Mouse (Mus musculus): ENCODE results near the gene Snap91. TPM values are rescaled to one million over a fixed set of nuclear protein-coding genes. Genes with fewer than 3 reads are reported as not detected.

Snap91 gene
- polyA plus RNA-seq, 1 experiment: 0.53 TPM

DNA sequence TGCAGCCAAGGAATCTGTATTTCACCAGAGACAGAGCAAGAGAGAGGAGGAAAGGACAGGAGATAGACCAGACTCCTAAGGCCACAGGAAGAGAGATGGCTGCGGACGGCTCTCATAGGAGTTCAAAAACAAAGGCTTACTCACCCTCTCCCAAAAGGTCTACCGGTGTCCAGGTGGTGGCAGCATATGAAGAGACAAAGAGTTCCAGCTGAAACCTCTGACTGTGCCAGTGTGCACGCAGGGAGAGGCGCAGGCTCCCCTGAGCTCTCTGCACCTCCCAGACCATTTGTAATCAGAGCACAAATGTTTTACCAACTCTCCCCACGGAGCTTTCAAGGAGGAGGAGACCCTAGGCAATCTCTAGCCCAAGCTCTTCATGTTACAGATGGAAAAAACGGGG lies 81.8 kb downstream of the Snap91 start:
- Histone ChIP-seq H3K27ac (ENCODE audit: insufficient read depth, low read length) (no peak overlapping the region), H3K36me3 (ENCODE audit: control insufficient read depth, insufficient read depth, low read length) (no peaks in the 10 kb centered on the region), H3K27me3 (ENCODE audit: control insufficient read depth, insufficient read depth, low read length) (no peaks in the 10 kb centered on the region), H3K4me3 (ENCODE audit: extremely low read depth, insufficient read depth, insufficient read length) (no peak overlapping the region), H3K4me1 (ENCODE audit: control insufficient read depth, insufficient read depth, insufficient read length) (no peaks in the 10 kb centered on the region)
- DNase-seq (ENCODE audit: low read depth in 1 of 2, low spot score in 2 of 2): no peak
- no peak for TF ChIP-seq CTCF (IDR thresholded peaks at IDR 0.05; ENCODE audit: extremely low read depth, insufficient read depth, insufficient read length, insufficient replicate concordance)
- no peak for TF ChIP-seq POLR2A (IDR thresholded peaks at IDR 0.05; ENCODE audit: low read depth, low read length)
- 57% methylated on average over 7 of the region's 7 CpGs for WGBS

DNA sequence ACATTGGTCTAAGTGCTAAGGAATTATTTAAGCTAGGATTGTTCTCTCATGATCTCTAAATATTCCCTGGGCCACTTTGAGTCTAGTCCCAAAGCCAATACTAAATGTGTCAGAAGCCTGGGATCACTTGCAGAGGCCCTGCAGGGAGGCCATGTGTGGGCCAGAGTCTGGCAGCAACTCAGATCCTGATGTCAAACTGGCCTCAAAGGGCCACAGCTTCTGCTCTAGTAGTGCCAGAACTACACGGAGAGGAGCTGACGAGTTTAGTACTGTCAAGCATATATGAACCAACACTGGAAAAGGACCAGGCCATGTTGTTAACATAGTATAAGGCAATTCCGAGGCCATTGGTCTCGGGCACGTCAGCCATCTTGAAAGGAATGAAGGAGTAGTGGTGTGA lies 82.3 kb downstream of the Snap91 start:
- no peaks in the 10 kb centered on the region for H3K4me1 ChIP-seq (ENCODE audit: control insufficient read depth, insufficient read depth, insufficient read length)
- WGBS: 93% methylated on average over 5 of the region's 5 CpGs
- no peak for TF ChIP-seq CTCF (IDR thresholded peaks at IDR 0.05; ENCODE audit: extremely low read depth, insufficient read depth, insufficient read length, insufficient replicate concordance)
- TF ChIP-seq POLR2A (IDR thresholded peaks at IDR 0.05; ENCODE audit: low read depth, low read length): no peak
- H3K27me3 ChIP-seq (ENCODE audit: control insufficient read depth, insufficient read depth, low read length): no peaks in the 10 kb centered on the region
- H3K36me3 ChIP-seq (ENCODE audit: control insufficient read depth, insufficient read depth, low read length): no peaks in the 10 kb centered on the region
- DNase-seq (ENCODE audit: low read depth in 1 of 2, low spot score in 2 of 2): no peak
- H3K27ac ChIP-seq (ENCODE audit: insufficient read depth, low read length): no peak overlapping the region
- no peak overlapping the region for H3K4me3 ChIP-seq (ENCODE audit: extremely low read depth, insufficient read depth, insufficient read length)

GRCm38 (mm10) chr9:86797553-86797952 lies 82.9 kb downstream of the Snap91 start:
- Histone ChIP-seq H3K4me1 (ENCODE audit: control insufficient read depth, insufficient read depth, insufficient read length) (no peaks in the 10 kb centered on the region), H3K4me3 (ENCODE audit: extremely low read depth, insufficient read depth, insufficient read length) (no peak overlapping the region), H3K27me3 (ENCODE audit: control insufficient read depth, insufficient read depth, low read length) (no peaks in the 10 kb centered on the region), H3K36me3 (ENCODE audit: control insufficient read depth, insufficient read depth, low read length) (no peaks in the 10 kb centered on the region), H3K27ac (ENCODE audit: insufficient read depth, low read length) (no peak overlapping the region)
- TF ChIP-seq POLR2A (IDR thresholded peaks at IDR 0.05; ENCODE audit: low read depth, low read length): no peak
- no peak for TF ChIP-seq CTCF (IDR thresholded peaks at IDR 0.05; ENCODE audit: extremely low read depth, insufficient read depth, insufficient read length, insufficient replicate concordance)
- DNase-seq (ENCODE audit: low read depth in 1 of 2, low spot score in 2 of 2): no peak
- WGBS: 83% methylated on average over 4 of the region's 4 CpGs

DNA sequence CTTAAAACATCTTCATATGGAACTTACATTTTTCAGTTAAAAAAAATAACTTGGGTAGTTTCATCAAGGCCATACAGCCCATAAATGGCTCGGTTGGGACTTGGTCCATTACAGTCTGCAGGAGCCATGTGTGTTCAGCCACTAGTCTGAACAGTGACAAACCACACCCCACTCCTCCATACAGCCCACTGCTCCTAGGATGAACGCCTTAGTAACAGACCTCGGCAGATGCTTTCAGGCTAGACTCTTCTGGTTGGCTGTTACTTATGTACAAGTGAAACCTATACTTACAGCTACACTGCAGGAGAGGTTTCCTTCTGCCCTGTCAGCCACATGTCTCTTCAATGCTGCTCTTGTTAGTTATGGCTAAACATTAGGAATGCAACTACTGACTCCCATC lies 85.2 kb downstream of the Snap91 start:
- Histone ChIP-seq H3K27me3 (ENCODE audit: control insufficient read depth, insufficient read depth, low read length) (no peaks in the 10 kb centered on the region), H3K4me3 (ENCODE audit: extremely low read depth, insufficient read depth, insufficient read length) (no peak overlapping the region), H3K27ac (ENCODE audit: insufficient read depth, low read length) (no peak overlapping the region), H3K36me3 (ENCODE audit: control insufficient read depth, insufficient read depth, low read length) (no peaks in the 10 kb centered on the region), H3K4me1 (ENCODE audit: control insufficient read depth, insufficient read depth, insufficient read length) (no peaks in the 10 kb centered on the region)
- DNase-seq (ENCODE audit: low read depth in 1 of 2, low spot score in 2 of 2): no peak
- TF ChIP-seq POLR2A (IDR thresholded peaks at IDR 0.05; ENCODE audit: low read depth, low read length) (no peak), CTCF (IDR thresholded peaks at IDR 0.05; ENCODE audit: extremely low read depth, insufficient read depth, insufficient read length, insufficient replicate concordance) (no peak)
- WGBS: 82% methylated on average over 3 of the region's 3 CpGs

DNA sequence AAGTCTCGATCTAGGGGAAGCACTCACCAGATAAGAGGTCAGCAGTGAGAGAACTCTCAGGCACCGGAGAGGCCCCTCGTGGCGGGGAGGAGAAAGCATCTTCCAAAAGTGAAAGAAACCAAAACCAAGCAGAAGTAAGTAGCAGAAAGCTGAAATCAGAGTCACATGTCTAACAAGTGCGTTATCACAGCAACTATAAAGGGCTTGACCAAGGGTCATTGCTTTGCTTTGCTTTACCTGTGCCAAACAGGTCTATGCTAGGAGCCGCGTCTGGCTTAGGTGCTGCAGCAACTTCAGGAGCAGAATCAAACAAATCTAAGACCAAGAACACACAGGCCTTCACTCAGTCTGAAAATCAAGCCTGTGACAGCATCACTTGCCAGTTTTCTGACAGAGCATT lies 88.5 kb downstream of the Snap91 start:
- Histone ChIP-seq H3K4me3 (ENCODE audit: extremely low read depth, insufficient read depth, insufficient read length) (no peak overlapping the region), H3K4me1 (ENCODE audit: control insufficient read depth, insufficient read depth, insufficient read length) (no peaks in the 10 kb centered on the region), H3K27me3 (ENCODE audit: control insufficient read depth, insufficient read depth, low read length) (no peaks in the 10 kb centered on the region), H3K36me3 (ENCODE audit: control insufficient read depth, insufficient read depth, low read length) (no peaks in the 10 kb centered on the region), H3K27ac (ENCODE audit: insufficient read depth, low read length) (no peak overlapping the region)
- no peak for DNase-seq (ENCODE audit: low read depth in 1 of 2, low spot score in 2 of 2)
- WGBS: 64% methylated on average over 7 of the region's 7 CpGs
- TF ChIP-seq POLR2A (IDR thresholded peaks at IDR 0.05; ENCODE audit: low read depth, low read length): no peak
- TF ChIP-seq CTCF (IDR thresholded peaks at IDR 0.05; ENCODE audit: extremely low read depth, insufficient read depth, insufficient read length, insufficient replicate concordance): no peak

GRCm38 (mm10) chr9:86789186-86789585 lies 91.3 kb downstream of the Snap91 start:
- Histone ChIP-seq H3K27ac (ENCODE audit: insufficient read depth, low read length) (no peak overlapping the region), H3K27me3 (ENCODE audit: control insufficient read depth, insufficient read depth, low read length) (no peaks in the 10 kb centered on the region), H3K4me3 (ENCODE audit: extremely low read depth, insufficient read depth, insufficient read length) (no peak overlapping the region), H3K36me3 (ENCODE audit: control insufficient read depth, insufficient read depth, low read length) (no peaks in the 10 kb centered on the region), H3K4me1 (ENCODE audit: control insufficient read depth, insufficient read depth, insufficient read length) (no peaks in the 10 kb centered on the region)
- DNase-seq (ENCODE audit: low read depth in 1 of 2, low spot score in 2 of 2): no peak
- TF ChIP-seq POLR2A (IDR thresholded peaks at IDR 0.05; ENCODE audit: low read depth, low read length): no peak
- no peak for TF ChIP-seq CTCF (IDR thresholded peaks at IDR 0.05; ENCODE audit: extremely low read depth, insufficient read depth, insufficient read length, insufficient replicate concordance)
- WGBS: 82% methylated on average over 6 of the region's 6 CpGs

- no peaks in the 10 kb centered on the region for H3K4me1 ChIP-seq (ENCODE audit: control insufficient read depth, insufficient read depth, insufficient read length)
- H3K36me3 ChIP-seq (ENCODE audit: control insufficient read depth, insufficient read depth, low read length): no peaks in the 10 kb centered on the region
- DNase-seq (ENCODE audit: low read depth in 1 of 2, low spot score in 2 of 2): no peak
- no peak overlapping the region for H3K27ac ChIP-seq (ENCODE audit: insufficient read depth, low read length)
- 89% methylated on average over 2 of the region's 2 CpGs for WGBS
- no peak overlapping the region for H3K4me3 ChIP-seq (ENCODE audit: extremely low read depth, insufficient read depth, insufficient read length)
- TF ChIP-seq CTCF (IDR thresholded peaks at IDR 0.05; ENCODE audit: extremely low read depth, insufficient read depth, insufficient read length, insufficient replicate concordance) (no peak), POLR2A (IDR thresholded peaks at IDR 0.05; ENCODE audit: low read depth, low read length) (no peak)
- H3K27me3 ChIP-seq (ENCODE audit: control insufficient read depth, insufficient read depth, low read length): no peaks in the 10 kb centered on the region
Measured at GRCm38 (mm10) chr9:86782836-86783235, 97.6 kb downstream of the Snap91 start.

Data from spleen, adult 2 months (tissue).